Mouse (Mus musculus) embryonic facial prominence, embryonic 11.5 days (tissue): ENCODE measurements around the gene Inha. TPM values are rescaled to one million over a fixed set of nuclear protein-coding genes. Genes with fewer than 3 reads are reported as not detected.
A peak's percentile ranks its signal among the peaks of the same experiment; 100 is the strongest.

Experiments
- ATAC-seq: fragments of 200-750 bp; cut with Nextera tagmentation; replicated peaks from 2 replicates; pipeline ENCODE4 v1.8.0; 2017; ENCODE audit warnings: low read depth; ENCODE audit not compliant: insufficient number of reproducible peaks, low FRiP score, low TSS enrichment
- DNase-seq: peaks from one replicate; pipeline ENCODE4 v3.0.0-alpha.2; 2015; ENCODE audit warnings: low spot score
- H3K27ac ChIP-seq: fragments of 300-500 bp; sonication (generic); replicated peaks from 2 replicates; pipeline ENCODE4 v1.5.1; 2014; ENCODE audit warnings: mild to moderate bottlenecking, low read depth, low read length, control low read depth
- H3K27me3 ChIP-seq: fragments of 300-500 bp; sonication (generic); 2 replicates; pipeline ENCODE4 v1.6.1; 2014; ENCODE audit warnings: mild to moderate bottlenecking, low read length, moderate library complexity, mixed read lengths; ENCODE audit not compliant: control insufficient read depth, insufficient read depth
- H3K36me3 ChIP-seq: fragments of 300-500 bp; sonication (generic); replicated peaks from 2 replicates; pipeline ENCODE4 v1.6.1; 2014; ENCODE audit warnings: low read depth, mild to moderate bottlenecking, low read length, moderate library complexity, mixed read lengths; ENCODE audit not compliant: control insufficient read depth, insufficient read depth
- H3K4me1 ChIP-seq: fragments of 300-500 bp; sonication (generic); 2 replicates; pipeline ENCODE4 v1.6.1; 2014; ENCODE audit warnings: low read length, mixed read lengths; ENCODE audit not compliant: control insufficient read depth, insufficient read depth
- H3K4me2 ChIP-seq: fragments of 300-500 bp; sonication (generic); 2 replicates; pipeline ENCODE4 v1.6.1; 2014; ENCODE audit warnings: low read depth, mild to moderate bottlenecking, control low read depth, low read length, moderate library complexity
- H3K4me3 ChIP-seq: fragments of 300-500 bp; sonication (generic); 2 replicates; pipeline ENCODE4 v1.5.1; 2014; ENCODE audit warnings: low read depth, low read length, control low read depth
- H3K9ac ChIP-seq: fragments of 300-500 bp; sonication (generic); replicated peaks from 2 replicates; pipeline ENCODE4 v1.6.1; 2014; ENCODE audit warnings: mild to moderate bottlenecking, control low read depth, low read length
- H3K9me3 ChIP-seq: fragments of 300-500 bp; sonication (generic); replicated peaks from 2 replicates; pipeline ENCODE4 v1.6.1; 2016; ENCODE audit warnings: mild to moderate bottlenecking, low read length, inconsistent platforms, mixed read lengths; ENCODE audit not compliant: control insufficient read depth
- WGBS: fragments of 180-500 bp; shearing (Covaris S2); extraction: QIAGEN DNeasy Blood & Tissue Kit; methylation state at CpG from one replicate; pipeline ENCODE4 v1.1.7; 2014; 5-methylcytosine and 5-hydroxymethylcytosine counted together
- polyA plus RNA-seq: library from polyadenylated mRNA; unstranded; fragments of >200 nt; fragmentation: Nextera tagmentation; extraction: Ambion mirVana; gene quantifications from 2 replicates; pipeline ENCODE4 v1.2.1, GENCODE M21; 2014

Inha gene
- polyA plus RNA-seq, 1 experiment from 2014 or later = 1.9 TPM

DNA sequence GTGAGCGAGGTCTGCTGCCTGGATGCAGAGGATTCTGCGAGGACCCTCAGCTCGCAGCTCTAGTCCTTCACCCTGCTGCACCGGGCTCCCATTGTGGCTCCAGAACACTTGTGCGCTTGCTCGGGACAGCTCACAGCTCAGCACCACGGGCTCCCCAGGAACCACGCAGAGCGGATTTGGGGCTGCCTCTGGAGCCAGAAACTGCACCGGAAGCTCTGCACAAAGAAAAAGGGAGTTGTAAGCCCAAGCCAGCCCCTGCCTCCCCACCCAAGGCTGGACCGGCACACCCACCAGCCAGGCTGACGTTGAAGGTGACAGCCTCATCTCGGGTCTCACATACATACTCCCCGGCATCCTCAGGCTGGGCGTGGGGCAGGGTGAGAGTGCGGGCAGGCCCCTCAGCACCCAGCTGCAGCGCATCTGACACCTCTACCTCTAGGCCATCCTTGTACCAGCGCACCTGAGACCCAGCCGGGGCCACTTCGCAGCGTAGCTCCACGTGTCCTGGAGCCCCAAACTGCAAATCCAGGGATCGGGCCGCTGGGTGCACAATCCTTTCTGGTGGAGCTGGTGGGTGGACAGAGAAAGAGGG, 14.2 kb upstream of the Inha start:
- Histone ChIP-seq H3K27ac (no peak overlapping the region), H3K36me3 (peaks cover under 1% of the 10 kb centered on the region; the same call in 1 of the 2 replicates), H3K4me2 (no peak overlapping the region), H3K4me1 (no peaks in the 10 kb centered on the region; the same call in 1 of the 2 replicates), H3K4me3 (no peak overlapping the region), H3K9me3 (no peaks in the 10 kb centered on the region), H3K27me3 (0 out of 2 replicates have a peak, but pooled peaks cover 2% of the 10 kb centered on the region), H3K9ac (no peak overlapping the region)
- 39% methylated on average over 24 of the region's 24 CpGs for WGBS
- ATAC-seq (no peak), DNase-seq (no peak)

DNA sequence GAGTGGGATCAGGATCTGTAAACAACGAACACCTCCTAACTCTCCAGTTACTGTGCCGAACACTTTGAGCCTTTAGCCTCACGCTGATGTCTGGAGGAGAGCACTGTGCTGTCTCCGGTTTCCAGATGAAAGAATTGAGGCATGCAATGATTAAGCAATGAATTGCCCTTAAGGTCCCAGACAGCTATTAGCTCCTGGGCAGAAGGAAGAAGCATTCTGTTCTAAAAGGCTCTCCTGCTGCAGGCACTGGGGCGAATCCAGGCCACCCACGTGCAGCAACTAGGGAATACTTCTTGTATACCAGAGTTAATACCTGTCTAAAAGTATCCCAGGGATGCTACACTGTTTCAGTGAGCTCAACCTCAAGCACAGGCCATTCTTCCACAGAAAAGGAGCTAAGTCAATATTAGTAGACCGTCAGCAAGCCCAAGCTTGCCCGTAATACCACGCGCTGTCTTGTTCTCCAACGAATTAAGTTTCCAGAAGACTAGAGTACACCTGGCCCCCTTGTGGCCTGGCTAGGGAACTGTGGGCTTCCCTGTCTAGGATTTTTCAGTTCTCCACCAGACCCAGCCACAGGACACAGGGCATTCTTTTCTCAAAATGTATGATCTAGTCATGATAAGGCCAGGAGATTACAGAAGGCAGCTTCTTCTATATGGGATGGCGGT, 11.9 kb upstream of the Inha start:
- 50% methylated on average over 12 of the region's 12 CpGs for WGBS
- H3K4me1 ChIP-seq = no peaks in the 10 kb centered on the region
- no peak for ATAC-seq
- no peak overlapping the region for H3K4me3 ChIP-seq
- H3K27me3 ChIP-seq = no peaks in the 10 kb centered on the region
- peak; percentile 81 for DNase-seq
- peaks cover 2% of the 10 kb centered on the region for H3K36me3 ChIP-seq
- H3K9me3 ChIP-seq = no peaks in the 10 kb centered on the region
- no peak overlapping the region for H3K9ac ChIP-seq
- H3K27ac ChIP-seq = no peak overlapping the region
- H3K4me2 ChIP-seq = no peak overlapping the region

DNA sequence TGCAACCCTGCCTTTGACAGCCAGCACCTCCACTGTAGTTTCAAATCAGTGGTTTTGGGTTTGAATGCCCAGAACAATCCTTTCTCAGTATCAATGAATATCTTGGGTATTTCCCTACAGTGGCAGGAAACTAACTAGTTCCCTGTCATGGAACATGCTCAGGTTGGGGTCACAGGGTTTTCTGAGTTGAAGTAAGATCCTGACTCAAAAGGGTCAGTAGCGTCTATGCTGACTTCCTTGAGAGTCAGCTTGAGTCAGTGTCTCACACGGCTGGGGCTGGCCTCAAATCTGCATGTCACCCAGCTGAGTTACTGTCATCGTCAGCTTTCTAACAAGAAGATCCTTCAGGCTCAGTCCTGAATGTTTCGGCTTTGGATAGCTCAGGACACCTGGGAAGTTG, 8.0 kb upstream of the Inha start:
- no peak overlapping the region for H3K9ac ChIP-seq
- 85% methylated on average over 4 of the region's 4 CpGs for WGBS
- H3K4me1 ChIP-seq = no peaks in the 10 kb centered on the region
- ATAC-seq = no peak
- no peak overlapping the region for H3K4me2 ChIP-seq
- peaks cover 12% of the 10 kb centered on the region for H3K36me3 ChIP-seq
- H3K4me3 ChIP-seq = no peak overlapping the region
- no peaks in the 10 kb centered on the region for H3K9me3 ChIP-seq
- no peak overlapping the region for H3K27ac ChIP-seq
- no peaks in the 10 kb centered on the region for H3K27me3 ChIP-seq
- DNase-seq = no peak

DNA sequence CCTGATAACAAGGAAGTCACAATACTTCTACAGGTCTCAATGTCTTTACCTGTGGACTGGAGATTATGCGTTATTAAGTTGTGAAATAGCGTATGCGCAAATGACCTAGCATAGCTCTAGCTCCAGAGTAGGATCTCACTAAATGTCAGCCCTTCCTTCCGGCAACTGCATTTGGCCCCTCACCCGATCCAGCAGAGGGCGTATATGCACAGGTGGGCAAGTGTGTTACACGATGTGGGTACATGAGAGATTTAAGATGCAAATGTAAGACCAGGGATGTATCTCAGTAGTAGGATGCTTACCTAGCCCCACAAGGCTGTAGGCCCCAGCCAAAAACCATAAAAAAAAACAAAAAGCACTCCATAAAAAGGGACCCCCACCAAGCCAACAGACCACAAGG, 7.4 kb upstream of the Inha start:
- Histone ChIP-seq H3K9me3 (no peaks in the 10 kb centered on the region), H3K27ac (no peak overlapping the region), H3K4me3 (no peak overlapping the region), H3K4me2 (no peak overlapping the region), H3K9ac (no peak overlapping the region), H3K4me1 (no peaks in the 10 kb centered on the region; the same call in 1 of the 2 replicates), H3K36me3 (peaks cover 12% of the 10 kb centered on the region), H3K27me3 (no peaks in the 10 kb centered on the region)
- no peak for ATAC-seq
- DNase-seq = no peak
- WGBS = 83% methylated on average over 7 of the region's 7 CpGs

DNA sequence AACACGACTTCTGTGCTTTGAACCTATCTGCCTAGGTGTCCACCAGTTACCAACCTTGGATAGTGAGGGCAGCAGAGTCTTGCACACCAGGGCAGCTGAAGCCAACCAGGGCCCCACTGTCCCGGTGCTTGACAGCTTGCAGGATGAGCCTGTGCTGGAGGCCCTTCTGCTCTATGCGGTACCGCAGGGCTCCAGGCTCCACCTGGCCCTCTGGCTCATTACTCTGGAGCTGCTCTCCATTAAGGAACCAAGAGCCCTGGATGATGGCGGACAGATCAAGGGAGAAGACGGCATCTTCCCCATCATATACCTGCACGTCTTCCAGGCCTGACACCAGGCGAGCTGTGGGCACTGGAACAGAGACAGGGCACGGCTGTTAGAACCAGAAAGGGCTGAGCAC, 5.0 kb upstream of the Inha start:
- Histone ChIP-seq H3K27ac (no peak overlapping the region), H3K9me3 (no peaks in the 10 kb centered on the region), H3K4me1 (no peaks in the 10 kb centered on the region; the same call in 1 of the 2 replicates), H3K4me3 (no peak overlapping the region), H3K4me2 (no peak overlapping the region), H3K27me3 (no peaks in the 10 kb centered on the region), H3K36me3 (peaks cover 12% of the 10 kb centered on the region), H3K9ac (no peak overlapping the region)
- no peak for DNase-seq
- no peak for ATAC-seq
- 92% methylated on average over 9 of the region's 9 CpGs for WGBS

DNA sequence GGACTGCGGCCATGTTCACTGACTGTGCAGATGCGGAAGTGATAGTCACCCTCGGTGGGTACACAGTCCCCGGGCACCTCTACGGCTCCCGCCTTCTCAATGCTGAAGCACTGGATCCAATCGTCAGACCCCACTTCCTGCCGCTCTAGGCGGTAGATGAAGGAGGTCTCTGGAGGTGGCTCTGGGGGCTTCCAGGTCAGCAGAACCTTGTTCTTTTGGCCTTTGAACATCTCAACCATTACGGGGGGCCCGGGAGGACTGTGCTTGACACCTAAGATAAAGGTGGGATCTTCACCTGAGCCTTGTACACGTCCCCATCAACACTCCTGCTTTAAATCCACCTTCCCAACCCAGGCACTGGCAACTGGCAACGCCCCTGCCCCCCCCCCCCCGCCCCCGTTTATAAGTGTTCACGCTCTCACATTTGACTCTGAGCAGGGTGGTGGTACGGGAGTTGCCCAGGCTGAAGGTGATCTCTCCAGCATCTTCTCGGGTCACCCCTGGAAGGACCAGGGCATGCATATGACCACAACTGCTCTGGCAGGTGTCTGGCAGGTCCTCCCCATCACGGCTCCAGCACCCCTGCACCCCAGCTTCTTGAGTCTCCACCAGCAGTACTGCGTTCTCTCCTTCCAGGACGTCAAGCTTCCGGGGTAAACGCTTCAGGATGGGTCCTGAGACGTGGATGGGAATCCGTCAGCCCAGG, 3.8 kb upstream of the Inha start:
- Histone ChIP-seq H3K4me1 (no peaks in the 10 kb centered on the region; the same call in 1 of the 2 replicates), H3K4me3 (no peak overlapping the region), H3K27me3 (no peaks in the 10 kb centered on the region), H3K36me3 (peaks cover 10% of the 10 kb centered on the region), H3K4me2 (no peak overlapping the region), H3K27ac (no peak overlapping the region), H3K9me3 (no peaks in the 10 kb centered on the region), H3K9ac (no peak overlapping the region)
- ATAC-seq (no peak), DNase-seq (no peak)
- WGBS = 81% methylated on average over 25 of the region's 25 CpGs

DNA sequence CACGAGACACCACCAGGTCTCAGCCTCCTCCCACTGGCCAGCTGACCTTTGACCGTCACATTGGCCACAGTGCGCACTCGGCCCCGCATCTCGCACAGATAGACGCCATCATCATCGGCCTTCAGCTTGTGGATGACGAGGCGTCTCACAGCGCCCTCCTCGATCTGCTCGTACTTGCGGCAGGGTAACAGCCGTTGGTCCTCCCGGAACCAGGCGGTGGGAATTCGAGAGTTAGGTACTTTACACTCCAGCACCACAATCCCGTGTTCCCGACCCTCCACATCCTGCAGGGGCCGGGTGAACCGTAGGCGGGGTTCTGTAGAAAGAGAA, 3.3 kb upstream of the Inha start:
- no peak overlapping the region for H3K4me3 ChIP-seq
- no peak overlapping the region for H3K27ac ChIP-seq
- no peaks in the 10 kb centered on the region; the same call in 1 of the 2 replicates for H3K4me1 ChIP-seq
- WGBS = 61% methylated on average over 23 of the region's 23 CpGs
- H3K36me3 ChIP-seq = peaks cover 10% of the 10 kb centered on the region
- DNase-seq = no peak
- no peak for ATAC-seq
- H3K9ac ChIP-seq = no peak overlapping the region
- no peak overlapping the region for H3K4me2 ChIP-seq
- H3K9me3 ChIP-seq = no peaks in the 10 kb centered on the region
- no peaks in the 10 kb centered on the region for H3K27me3 ChIP-seq
